Mouse (Mus musculus): ENCODE results near the gene Atp6v1c2.

- TF ChIP-seq CTCF (IDR thresholded peaks at IDR 0.05; ENCODE audit: borderline replicate concordance, control insufficient read depth, extremely low read depth, insufficient read depth, low read length, poor library complexity), result no peak
- no peak for TF ChIP-seq POLR2A (IDR thresholded peaks at IDR 0.05; ENCODE audit: control insufficient read depth, extremely low read depth, insufficient read depth, low read length, poor library complexity)
These were observed 10.2 kb upstream of the Atp6v1c2 start for GRCm38 (mm10) chr12:17339114-17339905.
